Mouse (Mus musculus) limb, embryonic 10.5 days (tissue): ENCODE results near the gene Elavl1. TPM values are rescaled to one million over a fixed set of nuclear protein-coding genes. Genes with fewer than 3 reads are reported as not detected.
A peak's percentile ranks its signal among the peaks of the same experiment; 100 is the strongest.

Experiments
- DNase-seq: peaks from one replicate; pipeline ENCODE4 v3.0.0-alpha.2; 2017; ENCODE audit warnings: low spot score
- H3K27ac ChIP-seq: fragments of 300-500 bp; sonication (generic); 2 replicates; pipeline ENCODE4 v1.5.1; 2016; ENCODE audit warnings: mild to moderate bottlenecking
- H3K27me3 ChIP-seq: fragments of 300-500 bp; sonication (generic); 2 replicates; pipeline ENCODE4 v1.6.1; 2016; ENCODE audit warnings: low read depth, mild to moderate bottlenecking; ENCODE audit not compliant: poor library complexity, severe bottlenecking
- H3K36me3 ChIP-seq: fragments of 300-500 bp; sonication (generic); 2 replicates; pipeline ENCODE4 v1.6.1; 2016; ENCODE audit warnings: mild to moderate bottlenecking, moderate library complexity
- H3K4me1 ChIP-seq: fragments of 300-500 bp; sonication (generic); 2 replicates; pipeline ENCODE4 v1.6.1; 2016
- H3K4me3 ChIP-seq: fragments of 300-500 bp; sonication (generic); 2 replicates; pipeline ENCODE4 v1.5.1; 2016; ENCODE audit warnings: mild to moderate bottlenecking, moderate library complexity
- H3K9me3 ChIP-seq: fragments of 300-500 bp; sonication (generic); replicated peaks from 2 replicates; pipeline ENCODE4 v1.6.1; 2016; ENCODE audit warnings: mild to moderate bottlenecking
- WGBS: fragments of 180-500 bp; shearing (Covaris S2); methylation state at CpG from one replicate; pipeline ENCODE4 v1.1.7; 2016; 5-methylcytosine and 5-hydroxymethylcytosine counted together
- polyA plus RNA-seq: library from polyadenylated mRNA; unstranded; fragments of >200 nt; fragmentation: Nextera tagmentation; extraction: Ambion mirVana; gene quantifications from 2 replicates; pipeline ENCODE4 v1.2.1, GENCODE M21; 2016

The Elavl1 gene
- polyA plus RNA-seq, 1 experiment from 2014 or later: 373 TPM

DNA sequence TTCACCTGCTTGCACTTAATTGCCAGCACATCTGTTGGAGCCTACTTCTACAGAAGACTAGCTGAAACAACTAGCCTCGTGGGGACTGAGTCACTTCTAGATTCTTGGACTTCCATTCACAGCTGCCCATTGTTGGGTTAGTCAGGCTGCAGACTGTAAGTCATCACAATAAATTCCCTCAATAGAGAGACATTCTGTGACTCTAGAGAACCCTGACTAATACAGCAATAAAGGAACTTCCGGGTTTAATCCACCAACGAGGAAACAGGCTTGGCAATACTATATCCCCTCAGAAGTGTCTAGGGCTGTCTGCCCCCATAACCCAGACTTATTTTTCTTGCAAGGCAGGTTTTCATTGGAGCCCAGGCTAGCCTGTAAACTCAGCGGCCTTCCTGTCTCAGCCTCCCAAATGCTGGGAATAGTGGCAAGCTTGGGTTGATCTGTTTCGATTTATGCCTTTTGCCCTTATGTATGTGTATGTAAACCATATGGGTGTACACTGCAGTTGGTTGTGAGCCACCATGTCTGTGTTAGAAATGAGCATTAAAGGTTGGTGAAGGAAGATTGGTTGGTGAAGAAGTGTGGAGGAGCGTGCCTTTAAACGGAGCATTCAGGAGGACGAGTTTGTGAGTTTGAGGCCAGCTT lies 73.0 kb downstream of the Elavl1 start:
- no peak for DNase-seq

GRCm38 (mm10) chr8:4250306-4250970 lies 74.8 kb downstream of the Elavl1 start:
- Histone ChIP-seq H3K4me1 (peaks cover 36% of the 10 kb centered on the region), H3K4me3 (no peak overlapping the region), H3K36me3 (peaks cover 56% of the 10 kb centered on the region), H3K27ac (peak overlapping the region; percentile 28; the same call in 1 of the 2 replicates), H3K27me3 (0 out of 2 replicates have a peak, but pooled peaks cover 10% of the 10 kb centered on the region), H3K9me3 (no peaks in the 10 kb centered on the region)
- WGBS: 30% methylated on average over 26 of the region's 26 CpGs
- DNase-seq: peak; percentile 87

More for the DNA sequence above, 73.0 kb downstream of the Elavl1 start:
- Histone ChIP-seq H3K27ac (peak overlapping the region; percentile 95), H3K9me3 (no peaks in the 10 kb centered on the region), H3K27me3 (0 out of 2 replicates have a peak, but pooled peaks cover 10% of the 10 kb centered on the region), H3K4me1 (peaks cover 44% of the 10 kb centered on the region), H3K36me3 (peaks cover 56% of the 10 kb centered on the region), H3K4me3 (peak overlapping the region; percentile 91)
- 48% methylated on average over 8 of the region's 8 CpGs for WGBS

- Histone ChIP-seq H3K4me3 (peak overlapping the region; percentile 29), H3K4me1 (peaks cover 32% of the 10 kb centered on the region), H3K9me3 (no peaks in the 10 kb centered on the region), H3K27ac (peak overlapping the region; percentile 59), H3K36me3 (peaks cover 56% of the 10 kb centered on the region), H3K27me3 (0 out of 2 replicates have a peak, but pooled peaks cover 10% of the 10 kb centered on the region)
- peak; percentile 72 for DNase-seq
- 12% methylated on average over 29 of the region's 29 CpGs for WGBS
These were observed 76.0 kb downstream of the Elavl1 start for GRCm38 (mm10) chr8:4249213-4249612.

GRCm38 (mm10) chr8:4247951-4248540 lies 77.2 kb downstream of the Elavl1 start, which contains the start of gene Tgfbr3l:
Tgfbr3l (plus strand) TSS chr8:4248214.
- peak within 1 kb of the TSS; percentile 7; the same call in 1 of the 2 replicates for H3K4me3 ChIP-seq
- peak within 1 kb of the TSS; percentile 59; the same call in 1 of the 2 replicates for H3K27ac ChIP-seq
- WGBS: 84% methylated on average over 15 of the region's 15 CpGs
- peaks cover 66% of the 10 kb centered on the region for H3K36me3 ChIP-seq
- no peaks in the 10 kb centered on the region for H3K9me3 ChIP-seq
- 0 out of 2 replicates have a peak, but pooled peaks cover 10% of the 10 kb centered on the region for H3K27me3 ChIP-seq
- no peak for DNase-seq
- peaks cover 24% of the 10 kb centered on the region for H3K4me1 ChIP-seq

- 92% methylated on average over 8 of the region's 8 CpGs for WGBS
- Histone ChIP-seq H3K4me1 (peaks cover 24% of the 10 kb centered on the region), H3K27ac (no peak overlapping the region), H3K9me3 (no peaks in the 10 kb centered on the region), H3K36me3 (peaks cover 74% of the 10 kb centered on the region), H3K4me3 (no peak overlapping the region), H3K27me3 (0 out of 2 replicates have a peak, but pooled peaks cover 10% of the 10 kb centered on the region)
- DNase-seq: no peak
These were observed 78.0 kb downstream of the Elavl1 start for GRCm38 (mm10) chr8:4247241-4247640.

GRCm38 (mm10) chr8:4245737-4246136 lies 79.5 kb downstream of the Elavl1 start:
- peaks cover 89% of the 10 kb centered on the region for H3K36me3 ChIP-seq
- H3K4me1 ChIP-seq: peaks cover 23% of the 10 kb centered on the region
- H3K27ac ChIP-seq: no peak overlapping the region
- DNase-seq: no peak
- H3K9me3 ChIP-seq: no peaks in the 10 kb centered on the region
- H3K27me3 ChIP-seq: 0 out of 2 replicates have a peak, but pooled peaks cover 10% of the 10 kb centered on the region
- H3K4me3 ChIP-seq: no peak overlapping the region
- 82% methylated on average over 11 of the region's 13 CpGs for WGBS

GRCm38 (mm10) chr8:4245061-4245460 lies 80.2 kb downstream of the Elavl1 start:
- H3K36me3 ChIP-seq: peaks cover 92% of the 10 kb centered on the region
- 91% methylated on average over 5 of the region's 5 CpGs for WGBS
- H3K9me3 ChIP-seq: no peaks in the 10 kb centered on the region

DNA sequence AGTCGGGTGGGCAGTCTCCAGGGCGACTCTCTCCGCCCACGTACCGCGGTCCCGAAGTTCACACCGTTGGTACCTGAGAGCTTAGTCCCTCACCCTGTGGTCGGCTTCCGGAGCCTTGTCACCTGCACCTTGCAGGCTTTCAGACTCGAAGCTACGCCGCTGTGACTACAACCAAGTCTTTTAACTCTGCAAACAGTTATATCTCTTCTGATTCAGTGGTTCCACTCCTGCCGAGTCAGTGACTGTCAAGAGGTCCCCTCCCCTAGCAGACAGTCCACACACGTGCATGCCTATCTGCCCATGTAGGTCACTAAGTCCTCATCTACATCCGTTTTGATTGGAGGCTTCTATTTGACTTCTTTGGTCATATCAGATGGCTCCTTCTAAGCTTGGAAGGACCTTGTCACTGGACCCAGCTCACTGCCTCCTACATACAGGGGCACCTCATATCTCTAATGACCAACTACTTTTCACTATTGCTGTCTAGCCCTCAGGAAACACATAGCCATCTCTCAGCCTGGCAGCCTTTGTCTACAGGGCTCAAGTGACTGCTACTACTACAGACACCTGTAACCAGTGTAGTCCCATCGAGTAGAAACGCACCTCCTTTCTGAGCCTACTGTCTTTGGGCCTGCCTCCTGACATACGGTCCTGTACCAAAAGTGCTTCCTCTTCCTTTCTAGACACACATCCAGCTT lies 85.9 kb downstream of the Elavl1 start:
- Histone ChIP-seq H3K4me1 (peaks cover 19% of the 10 kb centered on the region), H3K9me3 (no peaks in the 10 kb centered on the region), H3K4me3 (peak overlapping the region; percentile 85), H3K36me3 (peaks cover 42% of the 10 kb centered on the region), H3K27ac (peak overlapping the region; percentile 97), H3K27me3 (peaks cover 9% of the 10 kb centered on the region; the same call in 1 of the 2 replicates)
- 14% methylated on average over 19 of the region's 19 CpGs for whole genome bisulfite sequencing
- DNase-seq: no peak

More at GRCm38 (mm10) chr8:4245061-4245460, 80.2 kb downstream of the Elavl1 start:
- Histone ChIP-seq H3K4me3 (no peak overlapping the region), H3K27ac (no peak overlapping the region), H3K27me3 (0 out of 2 replicates have a peak, but pooled peaks cover 6% of the 10 kb centered on the region), H3K4me1 (peaks cover 20% of the 10 kb centered on the region)
- DNase-seq: no peak

DNA sequence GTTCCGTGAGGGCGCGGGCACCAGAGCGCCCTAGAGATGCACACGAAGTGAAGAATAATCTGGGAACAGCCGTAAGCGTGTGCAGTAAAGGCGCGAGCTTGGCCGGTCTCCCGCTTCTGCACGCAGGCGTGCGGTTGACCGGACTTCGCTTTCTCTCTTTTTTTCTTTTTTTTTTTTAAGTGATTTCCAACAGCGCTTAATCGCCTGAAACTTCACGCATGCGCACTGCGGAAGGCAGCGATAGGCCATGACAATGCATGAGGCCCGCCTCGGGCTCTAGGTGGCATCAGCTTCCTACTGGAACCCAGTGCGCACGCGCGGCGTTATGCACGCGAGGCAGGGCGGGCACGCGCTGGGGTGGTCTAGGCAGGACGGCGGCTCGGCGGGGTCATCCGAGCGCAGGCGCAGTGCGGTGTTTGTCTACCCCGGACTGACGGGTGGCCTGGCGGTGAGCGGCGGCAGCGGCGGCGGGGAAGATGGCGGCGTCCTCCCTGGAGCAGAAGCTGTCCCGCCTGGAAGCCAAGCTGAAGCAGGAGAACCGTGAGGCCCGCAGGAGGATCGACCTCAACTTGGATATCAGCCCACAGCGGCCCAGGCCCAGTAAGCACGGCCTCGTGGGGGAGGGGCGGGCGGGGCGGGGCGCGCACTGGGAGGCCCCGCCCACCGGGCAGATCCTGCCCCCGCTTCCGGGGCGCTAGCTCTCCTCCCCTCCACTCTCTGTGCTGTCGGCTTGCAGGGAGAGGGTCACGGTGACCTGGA lies 86.6 kb downstream of the Elavl1 start, which contains the start of the genes Map2k7 and Gm49320:
Gene Map2k7 (plus strand): TSS at position 307 of the 759 bp plus-strand sequence.
Gene Gm49320 (plus strand): TSS at position 432 of the 759 bp plus-strand sequence.
- no peaks in the 10 kb centered on the region for H3K9me3 ChIP-seq
- H3K4me3 ChIP-seq: peak within 1 kb of the TSS; percentile 85
- DNase-seq: peak; percentile 100
- peak within 1 kb of the TSS; percentile 97 for H3K27ac ChIP-seq
- H3K4me1 ChIP-seq: peaks cover 19% of the 10 kb centered on the region
- H3K27me3 ChIP-seq: peaks cover 9% of the 10 kb centered on the region; the same call in 1 of the 2 replicates
- H3K36me3 ChIP-seq: peaks cover 35% of the 10 kb centered on the region
- under 1% methylated on average over 68 of the region's 71 CpGs for WGBS

- Histone ChIP-seq H3K27ac (peak overlapping the region; percentile 97), H3K4me3 (peak overlapping the region; percentile 85), H3K27me3 (peaks cover 9% of the 10 kb centered on the region; the same call in 1 of the 2 replicates), H3K4me1 (peaks cover 19% of the 10 kb centered on the region), H3K9me3 (no peaks in the 10 kb centered on the region), H3K36me3 (peaks cover 28% of the 10 kb centered on the region)
- 25% methylated on average over 15 of the region's 15 CpGs for WGBS
- DNase-seq: no peak
These were observed 87.3 kb downstream of the Elavl1 start for GRCm38 (mm10) chr8:4237814-4238433.
